Mouse (Mus musculus) ES-Bruce4 (cell line): ENCODE data around the gene Vstm4. TPM values are rescaled to one million over a fixed set of nuclear protein-coding genes. Genes with fewer than 3 reads are reported as not detected.

Source experiments
- H3K27ac ChIP-seq: 2 replicates; pipeline ENCODE4 v1.5.1; 2012; ENCODE audit warnings: low read length, inconsistent platforms; ENCODE audit not compliant: insufficient read depth
- H3K27me3 ChIP-seq: 2 replicates; pipeline ENCODE4 v1.6.1; 2012; ENCODE audit warnings: mild to moderate bottlenecking, low read length, inconsistent platforms; ENCODE audit not compliant: control insufficient read depth, poor library complexity, insufficient read depth, severe bottlenecking
- H3K36me3 ChIP-seq: 2 replicates; pipeline ENCODE4 v1.6.1; 2012; ENCODE audit warnings: inconsistent platforms, mild to moderate bottlenecking, low read length, moderate library complexity; ENCODE audit not compliant: control insufficient read depth, poor library complexity, insufficient read depth, severe bottlenecking
- H3K4me1 ChIP-seq: one replicate; pipeline ENCODE4 v1.8.1; 2011; ENCODE audit warnings: low read length; ENCODE audit not compliant: control insufficient read depth, insufficient read depth
- H3K4me3 ChIP-seq: 2 replicates; pipeline ENCODE4 v1.5.1; 2011; ENCODE audit warnings: low read depth, mild to moderate bottlenecking, low read length
- H3K9ac ChIP-seq: 2 replicates; pipeline ENCODE4 v1.6.1; 2012; ENCODE audit warnings: low read depth, mild to moderate bottlenecking, inconsistent platforms; ENCODE audit not compliant: poor library complexity, severe bottlenecking
- H3K9me3 ChIP-seq: replicated peaks from 2 replicates; pipeline ENCODE4 v1.6.1; 2012; ENCODE audit warnings: mild to moderate bottlenecking, low read length, inconsistent platforms; ENCODE audit not compliant: control insufficient read depth, poor library complexity, insufficient read depth, severe bottlenecking
- CTCF ChIP-seq: IDR thresholded peaks from one replicate; pipeline ENCODE4 v1.8.1; 2011; ENCODE audit warnings: low read depth, low read length
- EP300 ChIP-seq: IDR thresholded peaks from 2 replicates; pipeline ENCODE4 v1.6.1; 2011; ENCODE audit warnings: low read depth, low read length; ENCODE audit not compliant: insufficient read depth
- POLR2A ChIP-seq: IDR thresholded peaks from one replicate; pipeline ENCODE4 v1.8.1; 2011; ENCODE audit warnings: low read length; ENCODE audit not compliant: insufficient read depth
- polyA plus RNA-seq: library from polyadenylated mRNA; stranded (reverse); fragments of >200 nt; gene quantifications from 2 replicates; pipeline ENCODE4 v1.2.4, GENCODE M21; 2011; ENCODE audit warnings: low read depth; ENCODE audit not compliant: missing spikeins, insufficient read depth, insufficient read length

Vstm4 gene
- polyA plus RNA-seq, 1 experiment, result not detected

DNA sequence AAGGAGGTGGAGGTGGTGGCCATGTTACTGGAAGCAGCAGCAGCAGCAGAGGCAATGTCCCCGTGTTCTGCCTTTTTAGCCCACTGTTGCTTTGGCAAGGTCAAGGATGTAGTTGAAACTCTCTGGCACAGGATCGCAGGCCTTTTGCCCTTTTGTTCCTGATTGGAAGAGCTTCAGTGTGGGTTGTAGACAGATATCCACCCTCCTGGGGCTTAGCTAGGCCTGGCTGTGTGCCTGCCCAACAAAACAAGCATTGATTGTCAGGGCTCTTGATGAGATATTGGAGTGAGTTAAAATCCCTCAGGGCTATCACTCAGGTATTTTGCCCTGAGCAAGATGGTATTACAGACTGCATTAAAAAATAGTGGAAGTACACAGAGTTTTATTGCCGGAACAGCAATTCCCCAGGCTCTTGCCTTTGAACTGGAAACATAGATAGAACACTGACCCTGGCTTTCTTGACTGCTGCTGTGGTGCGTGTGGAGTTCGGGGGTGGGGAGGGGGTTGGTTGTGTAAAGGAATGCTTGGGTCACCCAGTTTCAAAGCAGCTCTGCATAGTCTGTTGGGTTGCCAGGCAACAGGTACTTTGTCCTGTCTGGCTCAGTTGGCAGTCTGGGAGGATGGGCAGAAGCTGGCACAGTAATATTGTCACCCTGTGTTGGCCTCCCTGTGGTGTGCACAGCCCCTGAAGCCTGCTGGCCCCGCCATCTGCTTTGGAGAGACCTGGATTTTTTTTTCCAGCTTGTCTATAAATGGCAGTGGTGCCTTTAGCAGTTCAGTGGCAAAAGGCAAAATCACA is 32.5 kb downstream of the Vstm4 start:
- no peaks in the 10 kb centered on the region for H3K4me1 ChIP-seq
- no peak for TF ChIP-seq EP300
- no peak for TF ChIP-seq CTCF
- TF ChIP-seq POLR2A, result no peak
- no peak overlapping the region for H3K4me3 ChIP-seq
- H3K9me3 ChIP-seq, result no peaks in the 10 kb centered on the region
- H3K9ac ChIP-seq, result no peak overlapping the region
- H3K27me3 ChIP-seq, result no peaks in the 10 kb centered on the region
- H3K36me3 ChIP-seq, result no peaks in the 10 kb centered on the region
- no peak overlapping the region for H3K27ac ChIP-seq

GRCm38 (mm10) chr14:32894341-32894853 is 37.8 kb downstream of the Vstm4 start:
- no peaks in the 10 kb centered on the region for H3K36me3 ChIP-seq
- no peak overlapping the region for H3K9ac ChIP-seq
- no peaks in the 10 kb centered on the region for H3K9me3 ChIP-seq
- H3K27me3 ChIP-seq, result no peaks in the 10 kb centered on the region
- TF ChIP-seq POLR2A, result no peak
- no peak for TF ChIP-seq EP300
- H3K4me1 ChIP-seq, result no peaks in the 10 kb centered on the region
- no peak overlapping the region for H3K27ac ChIP-seq
- H3K4me3 ChIP-seq, result no peak overlapping the region

DNA sequence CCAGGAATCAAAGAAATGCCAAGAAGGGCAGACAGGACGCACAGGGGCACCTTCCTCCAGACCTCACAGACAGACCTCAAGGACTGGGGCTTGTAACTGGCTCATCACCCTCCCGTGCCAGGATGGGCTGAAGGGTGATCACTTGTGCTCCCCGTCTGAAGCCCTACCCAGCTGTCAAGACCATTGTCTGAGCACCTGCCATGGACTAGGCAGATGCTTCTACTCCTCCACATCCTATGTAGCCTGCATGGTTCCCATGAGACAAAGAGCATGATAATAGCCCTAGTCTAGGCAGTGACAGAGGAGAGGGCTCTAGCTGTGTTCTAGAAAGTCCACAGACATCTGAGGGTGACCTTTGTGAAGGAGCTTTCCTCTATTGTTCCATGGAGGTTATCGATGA is 38.3 kb downstream of the Vstm4 start:
- Histone ChIP-seq H3K36me3 (no peaks in the 10 kb centered on the region), H3K27ac (no peak overlapping the region), H3K4me3 (no peak overlapping the region), H3K9me3 (no peaks in the 10 kb centered on the region), H3K9ac (no peak overlapping the region), H3K27me3 (no peaks in the 10 kb centered on the region), H3K4me1 (no peaks in the 10 kb centered on the region)
- TF ChIP-seq EP300, result no peak

GRCm38 (mm10) chr14:32896896-32897295 is 40.3 kb downstream of the Vstm4 start:
- Histone ChIP-seq H3K4me1 (no peaks in the 10 kb centered on the region), H3K27me3 (no peaks in the 10 kb centered on the region), H3K27ac (no peak overlapping the region), H3K9me3 (no peaks in the 10 kb centered on the region), H3K36me3 (no peaks in the 10 kb centered on the region), H3K9ac (no peak overlapping the region), H3K4me3 (no peak overlapping the region)
- TF ChIP-seq EP300, result no peak
- no peak for TF ChIP-seq POLR2A
- TF ChIP-seq CTCF, result no peak

GRCm38 (mm10) chr14:32903203-32903602 is 46.6 kb downstream of the Vstm4 start:
- no peak overlapping the region for H3K27ac ChIP-seq
- H3K4me1 ChIP-seq, result no peaks in the 10 kb centered on the region
- H3K4me3 ChIP-seq, result no peak overlapping the region
- H3K27me3 ChIP-seq, result no peaks in the 10 kb centered on the region
- H3K36me3 ChIP-seq, result no peaks in the 10 kb centered on the region
- H3K9me3 ChIP-seq, result no peaks in the 10 kb centered on the region
- TF ChIP-seq CTCF, result no peak
- no peak for TF ChIP-seq EP300
- no peak for TF ChIP-seq POLR2A
- H3K9ac ChIP-seq, result no peak overlapping the region

GRCm38 (mm10) chr14:32906545-32906944 is 50.0 kb downstream of the Vstm4 start:
- no peak overlapping the region for H3K9ac ChIP-seq
- H3K4me3 ChIP-seq, result no peak overlapping the region
- TF ChIP-seq POLR2A (no peak), CTCF (no peak), EP300 (no peak)
- H3K4me1 ChIP-seq, result no peaks in the 10 kb centered on the region
- no peaks in the 10 kb centered on the region for H3K9me3 ChIP-seq
- H3K27ac ChIP-seq, result no peak overlapping the region
- no peaks in the 10 kb centered on the region for H3K27me3 ChIP-seq
- H3K36me3 ChIP-seq, result no peaks in the 10 kb centered on the region
